In genomic region chr1:105735318-105735717, GRCm38 (mm10) we compare ENCODE assay signal across 10 mouse cellular contexts. TPM values are rescaled to one million over a fixed set of nuclear protein-coding genes. Genes with fewer than 3 reads are reported as not detected.
A peak's percentile ranks its signal among the peaks of the same experiment; 100 is the strongest.
DNase-seq lines count a peak whose midpoint lies in the region; ATAC-seq and TF ChIP-seq lines count a peak whose summit lies in the region.
"Had no signal": no experiment of that assay in that cellular context is flagged by ENCODE, and none has a peak within 500 bp of the region (broad histone marks: within the 10 kb centered on the region; RNA-seq: fewer than 3 reads in every experiment).

No protein-coding gene starts in this region.

- no peak overlapping the region for H3K27ac ChIP-seq in liver, embryonic 14.5 days
- H3K27ac ChIP-seq: macrophage had no signal

- no peak overlapping the region for H3K9ac ChIP-seq in liver, embryonic 14.5 days (replicated peaks)

- no peak overlapping the region for H3K4me3 ChIP-seq in liver, embryonic 14.5 days (ENCODE audit: insufficient read depth in 1 of 2, low read depth in 2 of 2, low read length in 2 of 2)

- TF ChIP-seq CTCF in liver, embryonic 14.5 days (IDR thresholded peaks at IDR 0.05; ENCODE audit: low read depth), result peak; percentile 35; the same call in 1 of the 2 replicates

- H3K27me3 ChIP-seq in liver, embryonic 14.5 days (ENCODE audit: control insufficient read depth, insufficient read depth, low read length), result no peaks in the 10 kb centered on the region

- H3K36me3 ChIP-seq in liver, embryonic 14.5 days (replicated peaks; ENCODE audit: control insufficient read depth, insufficient read depth, low read depth), result peaks cover 3% of the 10 kb centered on the region; the same call in 1 of the 2 replicates

- H3K4me2 ChIP-seq in liver, embryonic 14.5 days (ENCODE audit: low read depth), result no peak overlapping the region

- H3K9me3 ChIP-seq in liver, embryonic 14.5 days (ENCODE audit: control insufficient read depth, low read length), result no peaks in the 10 kb centered on the region

- no peak for TF ChIP-seq EP300 in liver, embryonic 14.5 days (IDR thresholded peaks at IDR 0.05; ENCODE audit: low read depth)

- no peaks in the 10 kb centered on the region for H3K4me1 ChIP-seq in liver, embryonic 14.5 days (replicated peaks; ENCODE audit: control insufficient read depth in 2 of 2, insufficient read depth in 2 of 2, low read length in 1 of 2)

- ATAC-seq in liver, embryonic 14.5 days (ENCODE audit: insufficient read depth), result no peak
- peak; percentile 92 for ATAC-seq in megakaryocyte progenitor cell, adult 5-6 weeks (replicated peaks; ENCODE audit: poor library complexity)

- 73% methylated on average over 3 of the region's 3 CpGs for WGBS in liver, embryonic 14.5 days (ENCODE audit: insufficient replicate concordance)

- no peak for DNase-seq in liver, embryonic 14.5 days (ENCODE audit: low read depth in 3 of 3, low spot score in 3 of 3)
- DNase-seq in liver (no peak), ES-CJ7 (ENCODE audit: low read depth, low spot score) (peak; percentile 67), R1 (ENCODE audit: low read depth, low spot score) (peak; percentile 63)
- no peak for DNase-seq in testis, postnatal 10 days (ENCODE audit: low spot score)
- DNase-seq in frontal cortex, postnatal 14 days (ENCODE audit: low spot score in 2 of 2), result no peak
- DNase-seq: adrenal gland, postnatal 36 days; cerebellum, postnatal 14 days had no signal

RNA-seq across cellular contexts. Expression of gene Tnfrsf11a, which starts 45.2 kb away (rescaled TPM):
- polyA plus RNA-seq in liver, embryonic 14.5 days (2012; rRNA removed), result 0.32 and 0.33 TPM in 2 replicates
- 0.18 and 0.27 TPM in 2 replicates for polyA plus RNA-seq in liver, embryonic 14.5 days (2014; fragmentation: Nextera tagmentation; extraction: Ambion mirVana)
- 0.22 and 0.64 TPM in 2 replicates for total RNA-seq in megakaryocyte progenitor cell, adult 5-6 weeks (2015)
- 0.98 TPM in 1 of 2 replicates, not detected in the other for total RNA-seq in megakaryocyte progenitor cell, adult 5-6 weeks (2017)

Comparison
In these comparisons a context has a peak if more than half of its experiments do, and no peak if none do; other contexts are left out.
1. DNase-seq: peak in ES-CJ7 (single experiment) and R1 (single experiment); none in liver, embryonic 14.5 days (0 of 3), liver (single experiment), testis, postnatal 10 days (single experiment) and frontal cortex, postnatal 14 days (0 of 2).